Mouse (Mus musculus) CH12.LX (cell line): ENCODE data around the gene Fcgr1. TPM values are rescaled to one million over a fixed set of nuclear protein-coding genes. Genes with fewer than 3 reads are reported as not detected.

Source experiments
- DNase-seq: peaks from one replicate; pipeline ENCODE4 v3.0.0-alpha.2; 2013; ENCODE audit errors: extremely low read depth
- H3K27ac ChIP-seq: 2 replicates; pipeline ENCODE4 v1.5.1; 2012; ENCODE audit warnings: low read depth, mild to moderate bottlenecking, control low read depth, moderate library complexity; ENCODE audit not compliant: insufficient read depth
- H3K27me3 ChIP-seq: replicated peaks from 2 replicates; pipeline ENCODE3; 2012; ENCODE audit warnings: inconsistent platforms
- H3K36me3 ChIP-seq, 2 experiments: replicated peaks in 1 of 2; 2 replicates each; pipeline versions ENCODE3 to v1.6.1; 2012; ENCODE audit warnings: inconsistent platforms in 1 of 2, low read length in 1 of 2, mild to moderate bottlenecking in 1 of 2, mixed read lengths in 1 of 2, moderate library complexity in 1 of 2; ENCODE audit not compliant: control insufficient read depth in 1 of 2, insufficient read depth in 1 of 2
- H3K4me1 ChIP-seq, 2 experiments: 2 replicates each; pipeline ENCODE4 v1.6.1; 2012; ENCODE audit warnings: inconsistent platforms in 1 of 2, moderate library complexity in 1 of 2; ENCODE audit not compliant: insufficient read depth in 2 of 2, control insufficient read depth in 1 of 2
- H3K4me2 ChIP-seq: 2 replicates; pipeline ENCODE4 v1.6.1; 2012; ENCODE audit warnings: low read depth, mild to moderate bottlenecking, control low read depth; ENCODE audit not compliant: poor library complexity, insufficient read depth, severe bottlenecking
- H3K4me3 ChIP-seq, 3 experiments: fragments of 150-350 bp in 1 of 3; sonication (generic) in 1 of 3; replicated peaks in 1 of 3; 2 replicates each; pipeline versions ENCODE3 to v1.5.1; 2011 to 2012; ENCODE audit warnings: low read depth in 2 of 3, low read length in 2 of 3, mild to moderate bottlenecking in 2 of 3, moderate library complexity in 2 of 3, control low read depth in 1 of 3, improper control_type of control experiment in 1 of 3, inconsistent platforms in 1 of 3, mixed read lengths in 1 of 3; ENCODE audit not compliant: poor library complexity in 1 of 3
- H3K79me2 ChIP-seq: replicated peaks from 2 replicates; pipeline ENCODE4 v1.6.1; 2012; ENCODE audit warnings: mild to moderate bottlenecking, moderate library complexity; ENCODE audit not compliant: control insufficient read depth, poor library complexity, insufficient read depth, severe bottlenecking; ENCODE audit errors: extremely low read depth
- H3K9ac ChIP-seq: 2 replicates; pipeline ENCODE4 v1.6.1; 2012; ENCODE audit warnings: low read depth, mild to moderate bottlenecking, control low read depth, moderate library complexity; ENCODE audit not compliant: insufficient read depth
- H3K9me3 ChIP-seq: replicated peaks from 2 replicates; pipeline ENCODE3; 2012; ENCODE audit warnings: low read length, inconsistent platforms, mixed read lengths
- BHLHE40 ChIP-seq: IDR thresholded peaks from 2 replicates; pipeline ENCODE4 v1.6.1; 2011; ENCODE audit warnings: mild to moderate bottlenecking, low read depth, low read length, improper control_type of control experiment
- CHD2 ChIP-seq: IDR thresholded peaks from 2 replicates; pipeline ENCODE4 v1.6.1; 2011; ENCODE audit warnings: low read length, improper control_type of control experiment
- CTCF ChIP-seq, 2 experiments: IDR thresholded peaks in 1 of 2; conservative IDR thresholded peaks in 1 of 2; 2 replicates each; pipeline ENCODE4 v1.5.1; 2011 to 2012; ENCODE audit warnings: low read depth in 2 of 2, low read length in 2 of 2, improper control_type of control experiment in 1 of 2, inconsistent platforms in 1 of 2, mild to moderate bottlenecking in 1 of 2, moderate library complexity in 1 of 2
- HCFC1 ChIP-seq: IDR thresholded peaks from 2 replicates; pipeline ENCODE4 v1.6.1; 2012; ENCODE audit warnings: low read depth, mild to moderate bottlenecking, inconsistent platforms, low read length, improper control_type of control experiment
- JUN ChIP-seq: IDR thresholded peaks from 2 replicates; pipeline ENCODE4 v1.6.1; 2011; ENCODE audit warnings: low read depth, mild to moderate bottlenecking, low read length, improper control_type of control experiment, moderate library complexity; ENCODE audit not compliant: insufficient read depth
- MAX ChIP-seq: IDR thresholded peaks from 2 replicates; pipeline ENCODE4 v1.6.1; 2011; ENCODE audit warnings: low read length, improper control_type of control experiment
- MAZ ChIP-seq: IDR thresholded peaks from 2 replicates; pipeline ENCODE4 v1.6.1; 2012; ENCODE audit warnings: low read depth, mild to moderate bottlenecking, inconsistent platforms, low read length, improper control_type of control experiment, moderate library complexity
- MEF2A ChIP-seq: IDR thresholded peaks from 2 replicates; pipeline ENCODE4 v1.6.1; 2014; ENCODE audit warnings: low read depth, mild to moderate bottlenecking, inconsistent platforms, low read length, improper control_type of control experiment, borderline replicate concordance
- PAX5 ChIP-seq: IDR thresholded peaks from 2 replicates; pipeline ENCODE4 v1.6.1; 2012; ENCODE audit warnings: low read length, inconsistent platforms, mixed read lengths
- POLR2AphosphoS2 ChIP-seq: IDR thresholded peaks from 2 replicates; pipeline ENCODE4 v1.6.1; 2011; ENCODE audit warnings: low read depth, low read length, improper control_type of control experiment
- SIN3A ChIP-seq: IDR thresholded peaks from 2 replicates; pipeline ENCODE4 v1.6.1; 2012; ENCODE audit warnings: low read length, improper control_type of control experiment, inconsistent platforms
- TCF12 ChIP-seq: IDR thresholded peaks from 2 replicates; pipeline ENCODE4 v1.6.1; 2014; ENCODE audit warnings: low read depth, mild to moderate bottlenecking, inconsistent platforms, low read length, improper control_type of control experiment
- ZKSCAN1 ChIP-seq: IDR thresholded peaks from 2 replicates; pipeline ENCODE4 v1.6.1; 2012; ENCODE audit warnings: low read depth, inconsistent platforms, low read length, improper control_type of control experiment, borderline replicate concordance
- ZMIZ1 ChIP-seq: IDR thresholded peaks from 2 replicates; pipeline ENCODE4 v1.6.1; 2012; ENCODE audit warnings: low read depth, mild to moderate bottlenecking, inconsistent platforms, low read length, improper control_type of control experiment
- dilution Hi-C: fragments of 300-500 bp; cut with MboI; formaldehyde crosslinking; loops from 2 replicates; pipeline ENCODE4 v1.14.3; 2020; ENCODE audit warnings: low sequenced_read_pairs; ENCODE audit not compliant: extremely low pct_unique_long_range_greater_than_20kb, extremely low pct_ligation_motif_present
- in situ Hi-C: fragments of 300-500 bp; cut with MboI; formaldehyde crosslinking; loops from 3 replicates; pipeline ENCODE4 v1.14.3; 2019; ENCODE audit warnings: low sequenced_read_pairs, low pct_ligation_motif_present, low pct_unique_long_range_greater_than_20kb, mixed read lengths
- polyA plus RNA-seq: library from polyadenylated mRNA; unstranded; fragments of >175 nt; gene quantifications from 2 replicates; pipeline ENCODE4 v1.2.1, GENCODE M21; 2012; ENCODE audit warnings: low read depth; ENCODE audit not compliant: insufficient read length
- total RNA-seq, 2 experiments: library from RNA; depleted of rRNA; stranded (reverse); fragments of 300-350 nt in 1 of 2; fragments of >200 nt in 1 of 2; gene quantifications; 2 replicates each; pipeline ENCODE4 v1.2.3; 2012 to 2014

Gene Fcgr1
- total and polyA plus RNA-seq, 3 experiments: not detected

DNA sequence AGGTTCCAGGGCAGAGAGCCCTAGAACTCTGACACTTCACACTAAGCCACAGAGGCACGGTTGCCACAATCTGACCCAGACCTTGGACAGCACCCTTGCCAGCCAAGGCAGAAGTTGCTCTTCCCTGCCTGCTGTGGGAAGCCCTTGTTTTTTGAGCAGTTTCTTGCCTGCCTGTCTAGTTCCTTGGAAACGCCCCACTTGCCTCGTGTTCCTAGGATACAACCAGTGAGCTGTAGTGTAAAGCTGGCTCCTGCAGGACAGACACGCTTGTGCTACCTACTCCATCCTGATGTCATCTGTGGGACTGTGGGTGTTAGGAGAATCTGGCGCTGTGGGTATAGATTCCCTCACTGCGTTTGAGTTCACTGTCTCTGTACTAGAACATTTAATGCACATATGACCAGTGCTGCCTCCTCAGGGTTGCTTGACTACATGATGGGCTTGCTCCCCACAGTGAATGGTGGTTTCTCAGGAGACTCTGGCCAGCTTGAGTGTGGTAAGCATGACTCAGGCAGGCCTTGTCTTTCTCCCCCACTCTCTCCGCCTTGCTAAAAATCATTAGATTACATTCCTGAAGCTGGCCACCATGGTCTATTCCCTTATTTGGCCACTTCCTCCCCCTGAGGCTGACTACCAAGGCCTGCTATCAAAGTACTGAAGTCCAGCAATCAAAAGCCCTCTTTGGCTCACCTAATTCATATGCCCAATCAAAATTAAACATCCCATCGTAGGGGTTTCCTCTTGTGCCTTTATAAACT lies 18.8 kb upstream of the Fcgr1 start:
- no peaks in the 10 kb centered on the region for H3K4me1 ChIP-seq
- H3K36me3 ChIP-seq: no peaks in the 10 kb centered on the region
- no peak overlapping the region for H3K4me2 ChIP-seq
- in situ Hi-C loops: no loop called here
- no peak overlapping the region for H3K4me3 ChIP-seq
- no peaks in the 10 kb centered on the region for H3K9me3 ChIP-seq
- no peak overlapping the region for H3K27ac ChIP-seq
- no peaks in the 10 kb centered on the region for H3K27me3 ChIP-seq
- no peak for DNase-seq
- no peak overlapping the region for H3K9ac ChIP-seq
- no peaks in the 10 kb centered on the region for H3K79me2 ChIP-seq
- TF ChIP-seq MEF2A: no peak
- TF ChIP-seq JUN: no peak
- no peak for TF ChIP-seq MAX
- TF ChIP-seq BHLHE40: no peak
- no peak for TF ChIP-seq MAZ
- TF ChIP-seq SIN3A: no peak
- no peak for TF ChIP-seq ZMIZ1
- no peak for TF ChIP-seq TCF12
- dilution Hi-C loops: no loop called here

DNA sequence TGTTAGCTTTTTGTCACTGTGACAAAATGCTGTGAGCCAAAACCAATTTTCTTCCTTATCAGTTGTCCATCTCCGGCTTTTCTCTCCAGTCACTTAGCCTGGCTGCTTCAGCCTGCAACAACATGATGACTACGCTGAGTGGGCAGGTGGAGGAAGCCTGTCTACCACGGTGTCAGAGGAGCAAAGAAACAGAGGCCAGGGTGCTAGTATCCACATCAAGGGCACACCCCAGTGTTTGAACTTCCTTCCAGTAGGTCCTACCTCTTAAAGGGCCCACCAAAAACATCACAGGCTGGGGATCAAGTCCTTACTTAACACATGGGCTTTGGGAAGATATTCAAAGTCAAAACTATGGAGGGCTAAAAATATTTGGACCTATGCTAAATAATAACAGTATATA lies 15.7 kb upstream of the Fcgr1 start:
- no peak for DNase-seq
- dilution Hi-C loops: no loop called here
- Histone ChIP-seq H3K9ac (no peak overlapping the region), H3K36me3 (no peaks in the 10 kb centered on the region), H3K79me2 (no peaks in the 10 kb centered on the region), H3K27ac (no peak overlapping the region), H3K4me2 (no peak overlapping the region), H3K4me3 (no peak overlapping the region), H3K4me1 (no peaks in the 10 kb centered on the region; a peak in 1 of 4 replicates), H3K27me3 (no peaks in the 10 kb centered on the region), H3K9me3 (no peaks in the 10 kb centered on the region)
- in situ Hi-C loops: no loop called here
- TF ChIP-seq CTCF (conservative IDR thresholded peaks at IDR 0.05 in 1 of 2, IDR thresholded peaks at IDR 0.05 in 1 of 2; ENCODE audit: low read depth in 2 of 2, low read length in 2 of 2) (no peak), POLR2AphosphoS2 (no peak), PAX5 (no peak)

- H3K27me3 ChIP-seq: peaks cover 8% of the 10 kb centered on the region
- H3K4me2 ChIP-seq: peak overlapping the region; percentile 29; the same call in 1 of the 2 replicates
- peaks cover 8 to 9% of the 10 kb centered on the region in 2 experiments for H3K4me1 ChIP-seq
- no peaks in the 10 kb centered on the region for H3K79me2 ChIP-seq
- H3K4me3 ChIP-seq: peak overlapping the region in 1 of 3 experiments; percentile 8
- no peak overlapping the region for H3K27ac ChIP-seq
- H3K36me3 ChIP-seq: no peaks in the 10 kb centered on the region
- no peaks in the 10 kb centered on the region for H3K9me3 ChIP-seq
- in situ Hi-C loops (no loop called here), dilution Hi-C loops (no loop called here)
- H3K9ac ChIP-seq: no peak overlapping the region
- TF ChIP-seq HCFC1 (no peak), CHD2 (no peak), ZKSCAN1 (no peak)
- DNase-seq: no peak
These were observed 12.7 kb upstream of the Fcgr1 start for GRCm38 (mm10) chr3:96306506-96306905.
